Mouse (Mus musculus) gastrocnemius, postnatal 25 days (tissue): ENCODE data around the gene D11Wsu47e. TPM values are rescaled to one million over a fixed set of nuclear protein-coding genes. Genes with fewer than 3 reads are reported as not detected.

Experiments used
- DNase-seq: peaks from one replicate; pipeline ENCODE4 v3.0.0; 2022
- total RNA-seq, 2 experiments: library from RNA; stranded (reverse); gene quantifications; 1 replicate in 1 of 2; 2 replicates in 1 of 2; pipeline ENCODE4 v1.2.3; 2021

D11Wsu47e gene
- total RNA-seq, 2 experiments from 2014 or later = 4.6 TPM

DNA sequence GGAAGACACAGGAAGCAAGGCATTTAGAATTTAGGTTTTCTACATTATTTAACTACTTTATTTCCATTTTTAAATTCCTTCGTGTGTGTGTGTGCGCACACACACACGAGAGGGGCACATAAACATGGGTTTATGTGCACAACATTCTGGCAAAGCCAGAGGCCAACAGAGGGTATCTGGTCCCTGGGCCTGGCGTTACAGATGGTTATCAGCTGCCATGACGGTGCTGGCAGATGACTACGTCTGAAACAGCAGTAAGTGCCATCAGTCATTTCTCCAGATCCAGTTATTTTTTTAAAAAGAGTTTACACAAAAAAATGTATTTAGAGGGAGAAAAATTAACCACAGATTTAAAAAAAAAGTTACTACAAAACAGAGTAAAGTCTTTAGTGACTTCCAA lies 18.0 kb upstream of the D11Wsu47e start:
- no peak for DNase-seq

GRCm38 (mm10) chr11:113666648-113667047 lies 17.6 kb upstream of the D11Wsu47e start:
- DNase-seq = no peak

GRCm38 (mm10) chr11:113667122-113667521 lies 17.1 kb upstream of the D11Wsu47e start:
- no peak for DNase-seq

DNA sequence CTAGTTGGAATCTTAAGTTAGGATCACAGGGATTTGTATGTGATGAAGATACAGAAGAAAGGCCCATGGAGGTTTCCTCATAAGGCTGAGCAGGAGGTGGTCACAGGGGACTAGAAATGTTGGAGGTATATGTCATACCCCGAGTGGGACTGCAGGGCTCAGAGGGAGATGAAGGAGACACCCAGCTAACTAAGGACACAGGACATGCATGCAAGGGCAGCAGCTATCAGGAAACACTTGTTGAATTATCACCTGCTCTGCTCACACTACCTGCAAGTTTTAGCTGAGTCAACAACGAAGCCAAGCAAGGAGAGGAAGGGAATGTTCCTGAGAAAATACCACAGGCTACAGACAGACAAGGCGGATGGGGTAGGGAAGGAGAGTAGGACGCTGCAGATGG lies 16.5 kb upstream of the D11Wsu47e start:
- no peak for DNase-seq

- no peak for DNase-seq
Measured at GRCm38 (mm10) chr11:113668857-113669256, 15.4 kb upstream of the D11Wsu47e start.

DNA sequence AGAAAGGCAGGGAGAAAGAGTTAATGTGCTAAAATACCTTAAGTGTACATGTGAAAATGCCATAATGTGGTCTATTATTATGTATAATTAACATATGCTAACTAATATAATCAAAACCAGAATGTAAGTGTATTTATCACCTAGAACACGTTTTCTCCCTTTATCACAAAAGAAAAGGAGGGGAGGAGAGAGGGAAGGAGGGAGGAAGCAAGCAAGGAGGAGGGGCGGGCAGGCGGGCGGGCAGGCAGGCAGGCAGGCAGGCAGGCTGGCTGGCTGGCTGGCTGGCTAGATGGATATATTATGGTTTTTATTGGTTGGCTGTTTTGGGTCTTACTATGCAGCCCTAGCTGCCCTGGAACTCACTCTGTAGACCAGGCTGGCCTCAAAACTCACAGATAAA lies 14.5 kb upstream of the D11Wsu47e start:
- no peak for DNase-seq

DNA sequence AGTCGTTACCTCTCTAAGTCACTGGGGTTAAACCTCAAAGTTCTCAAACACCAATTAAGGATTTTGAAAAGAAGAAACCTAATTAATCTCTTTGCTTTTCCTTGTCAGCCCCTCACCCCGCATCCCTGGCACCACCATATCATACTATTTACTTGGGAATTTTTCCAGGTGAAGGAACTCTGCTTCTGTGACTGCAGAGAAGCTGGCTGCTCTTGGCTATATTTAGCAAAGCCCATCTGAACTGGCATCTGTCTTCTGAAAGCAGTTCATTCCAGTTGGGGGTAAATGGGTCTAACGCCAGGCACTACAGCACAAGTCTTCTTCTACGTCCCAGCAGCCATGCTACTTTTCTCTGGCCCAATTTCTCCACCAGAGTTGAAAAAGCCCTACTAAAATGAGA lies 10.6 kb upstream of the D11Wsu47e start:
- DNase-seq = no peak

GRCm38 (mm10) chr11:113674595-113674994 lies 9.6 kb upstream of the D11Wsu47e start:
- DNase-seq = no peak

DNA sequence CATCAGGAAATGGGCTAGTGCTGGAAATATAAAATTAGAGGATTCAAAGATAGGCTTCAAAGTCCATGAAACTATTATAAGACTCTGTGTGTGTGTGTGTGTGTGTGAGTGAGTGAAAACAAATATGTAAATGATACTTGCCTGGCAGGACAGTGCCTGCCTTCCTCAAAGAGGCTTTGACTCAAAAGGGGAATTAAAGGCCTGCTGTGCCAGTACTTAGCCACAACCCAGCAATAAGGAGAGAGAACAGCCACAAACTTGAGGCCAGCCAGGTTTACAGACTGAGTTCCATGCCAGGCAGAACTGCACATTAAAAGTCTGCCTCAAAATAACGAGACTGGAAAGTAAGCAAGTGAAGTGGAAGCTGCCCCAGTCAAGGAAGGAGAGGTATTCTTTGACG lies 7.4 kb upstream of the D11Wsu47e start:
- DNase-seq = no peak

GRCm38 (mm10) chr11:113677378-113677777 lies 6.8 kb upstream of the D11Wsu47e start:
- DNase-seq = no peak

DNA sequence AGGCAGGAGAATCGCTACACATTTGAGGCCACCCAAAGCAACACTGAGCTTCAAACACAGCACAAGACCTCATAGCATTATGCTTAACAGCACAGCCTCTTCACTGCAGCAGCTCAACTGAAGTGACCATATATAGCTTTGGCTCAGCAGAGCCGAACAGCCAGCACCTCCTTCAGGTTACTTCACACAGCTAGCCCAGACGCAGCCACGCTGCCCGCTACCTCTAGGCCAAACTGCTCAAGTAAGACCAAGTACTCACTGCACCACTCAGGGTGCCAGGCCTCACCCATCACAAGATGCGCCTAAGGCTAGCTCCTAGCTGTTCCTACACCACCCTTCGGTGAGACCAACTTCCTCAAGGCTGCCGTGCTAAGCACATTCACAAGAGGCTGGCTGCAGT lies 5.8 kb upstream of the D11Wsu47e start:
- DNase-seq = peak; percentile 35

DNA sequence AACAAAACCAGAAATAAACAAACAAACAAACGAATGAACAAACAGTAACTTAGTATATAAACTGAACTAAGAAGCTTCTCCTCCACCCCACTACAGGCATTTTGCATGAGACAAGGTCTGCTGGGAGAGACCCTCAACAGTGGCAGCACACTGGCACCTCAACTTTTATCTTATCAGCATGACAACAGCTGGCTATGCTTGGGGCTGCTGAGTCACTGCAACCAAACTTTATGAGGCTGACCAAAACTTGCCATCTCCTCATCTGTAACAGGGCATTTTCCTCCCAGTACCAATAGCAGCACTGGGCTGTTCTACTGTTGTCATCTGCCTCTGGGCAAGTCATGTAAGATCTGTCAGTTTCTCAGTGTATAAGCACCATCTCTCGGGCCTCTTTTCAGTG lies 3.3 kb upstream of the D11Wsu47e start:
- no peak for DNase-seq

DNA sequence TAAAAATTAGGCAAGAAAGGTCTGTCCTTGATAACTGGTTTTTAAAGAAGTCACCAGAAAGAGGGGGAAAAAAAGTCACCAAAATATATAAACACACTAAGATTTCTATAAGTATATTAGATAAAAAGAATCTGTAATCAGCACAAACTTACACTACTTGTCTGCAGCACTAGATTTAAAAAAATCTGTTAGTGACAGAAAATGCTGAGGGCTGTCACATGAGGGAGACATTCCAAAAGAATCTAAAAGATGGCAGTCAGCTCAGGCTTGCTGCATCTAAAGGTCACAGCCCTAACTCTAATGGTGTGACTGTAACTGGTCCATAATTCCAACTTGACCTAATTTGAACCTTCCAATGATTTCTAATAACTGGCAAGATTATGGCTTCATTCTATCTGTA lies 2.2 kb upstream of the D11Wsu47e start:
- no peak for DNase-seq

DNA sequence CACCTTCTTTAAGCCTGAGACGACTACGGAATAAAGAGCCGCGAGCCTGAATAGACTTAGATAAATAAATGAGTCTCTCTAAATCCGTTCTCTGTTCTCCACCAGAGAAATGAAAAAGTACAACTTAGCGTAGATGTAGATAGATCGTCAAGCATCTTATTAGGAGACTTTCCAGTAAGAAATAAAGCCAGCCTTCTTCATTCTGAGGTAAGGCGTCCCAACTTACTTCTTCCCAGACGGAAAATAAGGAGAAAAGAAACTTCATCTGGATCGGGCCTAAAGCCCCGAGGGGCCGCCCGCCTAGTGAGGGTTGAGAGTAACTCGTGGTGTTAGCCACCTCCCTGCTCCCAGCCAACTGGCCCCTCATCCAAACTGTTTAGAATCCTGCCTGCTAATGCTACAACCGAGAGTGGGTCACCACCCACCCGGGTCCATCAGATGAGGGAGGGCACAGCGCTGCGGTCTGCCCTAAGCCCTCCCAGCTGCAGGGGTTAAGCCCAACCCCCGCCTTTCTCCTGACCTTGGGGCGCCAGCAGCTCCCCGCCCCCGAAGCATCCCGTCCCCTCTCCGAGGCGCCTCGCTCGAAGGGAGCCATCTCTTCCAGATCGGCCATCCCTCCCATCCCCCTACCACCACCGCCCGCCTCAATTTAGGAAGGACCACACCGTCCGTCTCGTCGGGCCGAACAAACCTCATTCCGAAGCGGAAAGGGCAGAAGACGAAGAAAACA lies 1.1 kb upstream of the D11Wsu47e start:
- peak; percentile 40 for DNase-seq

GRCm38 (mm10) chr11:113683627-113683956 lies 620 bp upstream of the D11Wsu47e start:
- DNase-seq = no peak

DNA sequence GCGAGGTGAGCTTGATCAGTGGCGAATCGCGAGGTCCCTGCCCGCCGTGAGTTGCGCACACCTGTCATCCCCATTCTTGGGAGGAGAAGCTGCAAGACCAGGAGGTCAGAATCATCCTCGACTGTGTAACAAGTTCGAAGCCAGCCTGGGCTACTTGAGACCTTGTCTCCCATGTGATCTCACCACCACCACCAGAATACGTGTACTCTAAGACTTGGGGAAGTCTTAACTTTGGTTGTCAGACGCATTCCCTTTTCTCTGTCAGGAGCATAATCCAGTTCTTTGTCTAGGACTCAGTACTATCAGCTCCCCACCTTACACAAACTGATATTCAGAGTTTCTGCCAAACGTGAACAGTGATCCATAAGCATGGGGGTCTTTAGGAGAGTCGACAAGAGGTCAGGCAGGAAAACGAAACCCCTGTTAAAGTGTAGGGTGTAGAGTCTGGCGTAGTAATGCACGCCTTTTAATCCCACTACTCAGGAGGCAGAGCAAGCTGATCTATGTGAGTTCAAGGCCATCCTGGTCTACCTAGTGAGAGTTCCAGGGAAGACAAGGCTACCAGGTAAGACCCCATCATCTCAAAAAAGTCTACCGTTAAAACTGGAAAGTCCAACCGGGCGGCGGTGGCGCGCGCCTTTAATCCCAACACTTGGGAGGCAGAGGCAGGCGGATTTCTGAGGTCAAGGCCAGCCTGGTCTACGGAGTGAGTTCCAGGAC lies 655 bp downstream of the D11Wsu47e start:
- DNase-seq = no peak

GRCm38 (mm10) chr11:113687031-113687430 lies 2.8 kb downstream of the D11Wsu47e start:
- DNase-seq = no peak

GRCm38 (mm10) chr11:113690506-113690905 lies 6.3 kb downstream of the D11Wsu47e start:
- DNase-seq = no peak

- DNase-seq = no peak
Measured at GRCm38 (mm10) chr11:113691318-113691717, 7.1 kb downstream of the D11Wsu47e start.

DNA sequence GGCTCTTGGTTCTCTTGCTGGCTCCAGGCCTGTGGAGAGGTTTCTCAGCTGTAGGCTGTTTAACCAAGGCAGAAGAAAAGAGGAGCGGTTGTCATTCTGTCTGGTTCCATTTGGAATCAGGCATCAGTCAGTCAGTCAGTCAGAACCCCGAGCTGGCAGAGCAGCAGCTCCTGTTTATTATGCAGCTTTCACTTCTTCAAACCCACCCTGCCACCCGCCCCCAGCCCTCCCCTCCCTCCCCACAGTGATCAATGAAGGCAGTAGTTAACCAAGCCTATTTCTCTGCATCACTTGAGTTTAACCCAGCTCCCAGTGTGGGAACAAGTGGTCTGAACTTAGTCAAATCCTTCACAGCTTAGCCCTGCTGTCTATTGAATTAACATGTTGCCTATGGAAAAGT lies 7.6 kb downstream of the D11Wsu47e start:
- DNase-seq = no peak

DNA sequence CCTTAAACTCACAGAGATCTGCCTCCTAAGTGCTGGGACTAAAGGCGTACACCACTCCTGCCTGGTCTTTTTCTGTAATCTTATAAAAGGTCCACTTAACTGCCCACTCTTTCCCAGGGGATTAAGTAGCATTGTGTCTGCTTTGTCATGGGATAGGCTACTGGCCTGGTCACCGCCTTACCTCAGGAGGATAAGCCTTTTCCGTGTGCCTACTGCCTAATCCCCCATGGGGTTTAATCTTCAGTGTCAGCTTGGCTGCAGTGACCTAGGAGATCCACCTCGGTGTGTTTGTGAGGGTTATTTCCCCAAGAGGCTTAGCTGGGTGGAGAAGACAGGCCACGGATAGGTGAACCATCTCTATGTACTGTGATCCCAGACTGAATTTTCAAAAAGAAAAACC lies 13.4 kb downstream of the D11Wsu47e start:
- DNase-seq = no peak

DNA sequence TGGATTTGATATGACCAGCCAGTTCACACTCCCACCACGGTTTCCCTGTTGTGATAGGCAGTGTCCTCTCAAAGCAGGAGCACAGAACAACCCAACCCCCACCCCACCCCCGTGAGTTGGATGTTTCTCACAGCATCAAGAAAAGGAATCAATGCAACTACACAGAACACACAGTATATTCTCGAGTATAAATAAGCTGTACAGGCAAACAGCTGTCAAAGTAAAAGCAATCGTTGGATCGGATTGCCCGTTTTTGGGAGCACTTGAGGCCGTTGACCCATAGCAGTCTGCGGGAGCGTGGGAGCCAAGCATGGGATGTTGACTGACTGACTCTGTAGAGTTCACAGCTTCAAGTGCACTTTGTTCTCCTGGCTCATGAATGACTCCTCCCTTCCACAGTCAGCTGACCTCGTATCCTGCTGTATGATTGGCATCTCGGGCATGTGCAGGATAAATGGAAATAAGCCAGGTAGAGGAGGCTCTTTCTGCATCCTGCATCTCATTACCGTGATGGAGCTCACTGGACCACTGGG lies 13.9 kb downstream of the D11Wsu47e start:
- DNase-seq = no peak

GRCm38 (mm10) chr11:113699643-113700042 lies 15.4 kb downstream of the D11Wsu47e start:
- DNase-seq = no peak

DNA sequence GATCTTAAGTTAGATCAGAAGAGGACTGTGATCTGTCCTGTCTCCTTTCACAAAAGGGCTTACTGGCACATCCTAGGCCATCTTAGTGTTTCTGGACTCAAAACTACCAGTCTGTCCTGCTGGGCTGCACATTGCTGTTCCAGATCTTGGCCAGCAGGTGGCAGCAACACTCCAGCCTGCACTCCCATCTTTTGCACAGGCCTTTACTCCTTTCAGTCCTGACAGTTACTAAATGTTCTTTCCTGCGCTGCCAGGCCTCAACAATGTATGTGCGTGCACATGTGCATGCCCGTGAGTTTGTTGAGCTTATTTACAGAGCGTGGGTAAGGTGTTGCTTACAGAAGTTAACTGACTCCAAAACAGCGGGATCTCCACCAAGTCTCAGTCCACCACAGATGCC lies 19.5 kb downstream of the D11Wsu47e start:
- no peak for DNase-seq
